Mouse (Mus musculus): ENCODE results near the gene Ppargc1a.
A peak's percentile ranks its signal among the peaks of the same experiment; 100 is the strongest.

The Ppargc1a gene

DNA sequence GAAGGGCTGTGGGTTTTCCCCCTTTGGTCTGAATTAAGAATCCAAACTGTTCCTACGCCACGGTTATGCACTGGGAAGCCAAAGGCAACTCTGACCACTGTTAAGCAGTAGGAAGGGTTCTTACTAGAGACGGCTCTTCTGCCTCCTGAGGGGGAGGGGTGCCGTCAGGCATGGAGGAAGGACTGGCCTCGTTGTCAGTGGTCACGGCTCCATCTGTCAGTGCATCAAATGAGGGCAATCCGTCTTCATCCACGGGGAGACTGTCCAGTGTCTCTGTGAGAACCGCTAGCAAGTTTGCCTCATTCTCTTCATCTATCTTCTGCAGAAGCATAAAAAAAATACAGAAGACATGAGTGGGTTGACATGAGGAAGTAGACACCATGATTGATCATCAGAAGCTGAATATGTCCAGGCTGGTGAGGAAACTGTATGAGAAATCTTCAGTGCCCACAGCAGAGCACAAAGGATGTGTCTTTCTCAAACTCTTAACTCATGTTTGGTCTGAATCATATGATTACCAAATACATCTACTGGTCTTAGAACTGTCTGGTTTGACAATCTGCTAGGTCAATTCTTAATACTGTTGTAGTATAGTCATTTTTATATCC is 69.5 kb downstream of the Ppargc1a start:
- DNase-seq, result no peak

DNA sequence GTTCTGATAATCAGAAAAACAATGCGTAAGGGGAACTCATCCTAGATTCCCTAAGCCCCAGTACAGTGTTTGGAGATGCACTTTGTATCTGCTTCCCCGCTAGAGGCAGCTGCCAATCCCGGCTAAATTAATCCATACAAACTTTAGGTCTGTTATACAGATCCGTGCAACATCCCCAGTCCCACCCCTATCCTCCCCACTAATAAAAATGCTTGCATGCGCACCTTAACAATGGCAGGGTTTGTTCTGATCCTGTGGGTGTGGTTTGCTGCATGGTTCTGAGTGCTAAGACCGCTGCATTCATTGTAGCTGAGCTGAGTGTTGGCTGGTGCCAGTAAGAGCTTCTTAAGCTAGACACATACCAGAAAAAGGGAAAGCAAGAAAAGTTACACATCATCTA is 72.1 kb downstream of the Ppargc1a start:
- no peak for DNase-seq

DNA sequence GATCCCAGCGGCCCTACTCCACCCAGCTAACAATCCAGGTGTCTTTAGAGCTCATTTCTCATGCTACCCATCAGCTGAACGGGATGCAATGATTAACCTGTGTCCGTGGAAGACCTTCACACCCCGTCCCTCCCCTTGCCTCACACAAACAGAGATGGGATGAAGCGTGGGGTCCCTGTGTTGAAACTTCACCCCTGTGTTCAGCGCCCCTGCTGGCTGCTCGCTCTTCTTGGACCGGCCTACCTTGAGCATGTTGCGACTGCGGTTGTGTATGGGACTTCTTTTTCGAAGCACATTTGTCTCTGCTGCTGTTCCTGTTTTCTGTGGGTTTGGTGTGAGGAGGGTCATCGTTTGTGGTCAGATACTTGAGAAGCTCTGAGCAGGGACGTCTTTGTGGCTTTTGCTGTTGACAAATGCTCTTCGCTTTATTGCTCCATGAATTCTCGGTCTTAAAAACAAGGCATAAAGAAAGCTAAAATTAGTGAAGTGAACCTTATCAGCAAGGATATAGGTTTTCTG is 73.1 kb downstream of the Ppargc1a start:
- DNase-seq, result no peak

DNA sequence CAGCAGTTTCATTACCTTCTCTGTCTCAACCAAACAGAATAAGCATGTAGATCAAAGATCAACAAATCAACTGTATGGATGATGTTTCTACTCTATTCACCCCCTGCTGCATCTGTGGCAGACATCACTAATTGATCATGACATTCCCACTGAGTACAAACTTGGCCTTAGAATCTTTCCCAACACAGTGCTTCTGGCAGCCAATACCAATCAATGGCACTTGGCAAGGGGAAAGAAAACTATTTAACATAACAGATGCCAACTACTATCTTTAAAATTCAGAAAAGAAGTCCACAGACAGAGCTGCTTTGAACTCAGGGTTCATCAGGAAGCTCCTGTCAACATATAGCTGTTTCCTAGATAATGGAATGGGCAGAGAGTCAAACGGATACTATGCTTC is 83.8 kb downstream of the Ppargc1a start:
- DNase-seq, result no peak

DNA sequence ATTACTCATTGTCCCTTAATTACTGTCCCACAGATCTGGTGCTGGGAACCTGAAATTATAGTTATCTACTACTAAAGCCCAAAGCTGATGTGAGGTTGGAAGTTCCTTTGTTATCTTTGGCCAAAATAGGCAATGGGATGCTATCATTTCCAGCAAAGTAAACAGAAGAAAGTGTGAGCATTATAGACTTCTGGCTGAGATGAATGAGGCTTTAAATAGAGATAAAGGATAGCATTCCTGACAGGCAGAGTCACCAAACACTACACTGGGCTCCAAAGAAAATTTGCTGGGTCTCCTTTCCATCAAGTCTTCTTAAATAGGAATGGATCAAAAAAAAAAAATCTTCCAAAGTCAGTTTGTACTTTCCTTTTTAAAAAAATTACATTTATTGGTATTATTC is 87.7 kb downstream of the Ppargc1a start:
- DNase-seq, result no peak

DNA sequence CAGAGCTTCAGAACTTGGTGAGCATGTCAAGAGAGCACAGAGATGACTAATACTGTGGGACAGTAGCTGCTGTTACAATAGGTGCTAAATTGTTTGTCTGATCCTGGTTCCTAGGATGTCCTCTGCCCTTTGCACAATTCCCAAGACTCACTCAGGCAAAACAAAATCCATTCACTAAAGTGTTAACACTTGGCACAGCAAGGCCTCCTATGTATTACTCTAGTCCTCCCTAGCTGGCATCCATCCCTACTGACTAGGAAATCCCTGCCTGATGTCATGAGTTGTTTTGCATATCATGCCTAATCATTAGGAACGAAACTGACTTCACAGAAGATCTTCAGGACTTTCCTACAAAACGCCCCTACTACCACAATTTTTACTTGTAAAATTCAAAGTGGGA is 88.1 kb downstream of the Ppargc1a start:
- DNase-seq, result no peak

DNA sequence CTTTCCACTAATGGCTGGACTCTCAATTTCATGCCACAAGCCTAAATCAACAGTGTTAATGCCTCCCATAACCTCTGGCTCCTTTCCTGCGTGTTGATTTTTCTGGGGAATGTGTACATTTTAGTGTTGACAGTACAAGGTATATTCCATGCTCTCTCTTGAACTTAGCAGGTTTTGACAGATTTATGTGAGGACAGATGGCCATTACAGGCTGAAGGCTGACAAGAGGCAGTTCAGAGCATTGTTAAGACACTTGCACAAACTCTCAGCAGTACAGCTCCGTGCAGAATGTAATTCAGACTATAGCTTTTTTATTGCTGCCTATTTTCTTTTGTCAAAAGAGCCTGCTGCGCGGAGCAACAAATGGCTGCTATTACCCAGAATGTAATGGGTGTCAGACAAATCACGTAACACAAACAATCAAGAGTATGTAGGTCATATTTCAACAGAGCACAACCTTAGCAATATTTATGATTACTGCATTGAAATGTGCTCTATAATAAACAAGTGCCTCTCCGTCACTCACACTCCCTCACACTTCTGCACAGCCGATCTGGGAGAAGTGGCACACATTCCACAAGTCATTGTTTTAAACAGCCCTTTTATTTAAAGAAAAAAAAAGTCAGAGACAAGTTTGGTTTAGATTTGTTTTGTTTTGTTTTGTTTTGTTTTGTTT is 89.1 kb downstream of the Ppargc1a start:
- DNase-seq, result no peak

DNA sequence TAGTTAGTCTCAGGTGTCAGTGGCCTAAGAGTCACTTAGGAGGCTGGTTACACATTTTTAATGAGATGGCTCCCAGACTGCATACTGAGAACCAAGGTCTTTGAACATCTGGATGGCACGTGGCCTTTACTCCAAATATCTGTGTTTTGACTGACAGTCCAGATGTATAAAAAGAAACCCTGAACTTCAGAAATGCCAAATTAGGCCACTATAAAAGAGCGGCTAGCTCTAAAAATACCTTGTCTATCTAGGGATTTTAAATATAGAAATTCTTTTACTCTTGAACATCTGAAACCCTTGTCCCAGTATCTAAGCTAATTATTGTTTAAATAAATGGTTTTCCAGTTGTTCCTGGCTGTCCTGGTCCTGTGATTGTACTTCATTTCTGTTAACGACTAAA is 90.4 kb downstream of the Ppargc1a start:
- DNase-seq, result no peak

DNA sequence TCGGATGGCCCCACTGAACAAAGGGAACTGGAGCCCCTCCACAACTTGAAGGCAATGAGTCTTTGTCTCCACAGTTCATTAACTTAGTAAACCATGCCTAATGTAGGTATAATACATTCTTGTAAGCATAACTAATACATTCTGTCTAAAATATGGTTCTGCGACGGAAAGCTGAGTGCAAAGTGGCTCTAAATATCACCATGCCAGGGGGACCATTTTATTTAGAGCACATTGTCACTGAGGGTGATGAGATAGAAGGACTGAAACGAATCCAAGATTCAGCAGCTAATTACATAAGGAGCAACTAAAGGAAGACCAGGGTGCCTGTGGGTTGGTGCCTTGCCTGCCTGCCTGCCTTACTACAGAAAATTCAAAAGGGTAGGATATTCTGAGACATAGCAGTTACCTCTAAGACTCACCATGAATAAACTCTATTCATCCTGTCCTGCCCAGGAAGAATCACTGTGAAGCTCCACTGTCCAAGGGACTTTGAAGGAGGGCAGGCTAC is 92.4 kb downstream of the Ppargc1a start:
- no peak for DNase-seq

DNA sequence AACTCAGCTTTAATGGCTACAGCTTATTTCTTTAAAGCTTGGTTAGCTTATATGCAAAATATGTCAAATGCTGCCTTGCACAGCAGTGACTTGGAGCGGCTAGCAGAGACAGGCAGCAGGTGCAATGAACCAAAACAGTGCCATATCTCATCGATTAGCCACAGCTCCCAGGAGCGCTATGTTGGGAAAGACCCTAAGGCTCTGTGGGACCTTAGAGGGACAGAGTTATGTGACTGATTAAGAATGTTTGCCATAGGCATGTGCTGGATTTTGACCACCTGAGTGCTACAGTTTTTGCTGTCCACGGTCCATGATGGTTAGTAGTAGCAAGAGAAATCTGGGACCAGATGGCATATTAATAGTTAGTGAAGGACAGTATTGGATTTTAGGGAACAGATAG is 95.9 kb downstream of the Ppargc1a start:
- no peak for DNase-seq

DNA sequence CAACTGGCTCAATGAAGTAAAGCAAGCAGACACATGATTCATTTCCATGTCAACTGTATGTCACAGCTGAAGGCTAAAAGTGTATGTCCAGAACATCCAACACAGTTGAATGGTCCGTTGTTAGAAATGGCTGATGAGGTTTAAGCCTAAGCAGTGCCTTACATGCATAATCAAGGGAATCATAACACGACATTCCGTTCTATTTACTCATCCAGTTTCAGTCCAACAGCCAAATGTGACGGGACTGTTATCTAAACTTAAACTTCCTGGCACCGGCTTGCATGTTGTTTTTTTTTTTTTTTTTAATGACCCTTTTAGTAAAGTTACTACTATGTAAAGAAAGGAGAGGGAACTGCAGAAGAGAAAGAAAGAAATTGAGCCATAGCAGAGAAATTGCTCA is 101.5 kb downstream of the Ppargc1a start:
- no peak for DNase-seq

DNA sequence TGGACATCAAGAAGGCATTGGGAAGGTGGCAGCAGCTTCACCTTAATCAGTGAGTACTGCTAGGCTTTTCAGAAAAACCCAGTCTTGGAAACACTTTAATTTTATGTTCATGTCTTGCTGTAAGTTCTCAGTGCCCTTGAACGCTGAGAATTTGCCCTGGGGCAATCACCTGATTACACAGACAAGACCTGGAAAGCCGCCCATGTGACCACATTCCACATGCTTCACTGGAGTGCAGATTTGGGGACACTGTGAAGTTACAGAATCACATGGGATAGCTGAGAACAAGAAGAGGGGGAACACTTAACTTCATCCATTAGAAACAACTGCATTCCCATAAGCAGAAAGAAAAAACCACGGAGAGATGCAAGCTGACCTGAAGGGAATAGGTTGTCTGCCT is 115.5 kb downstream of the Ppargc1a start:
- DNase-seq, result peak; percentile 5

DNA sequence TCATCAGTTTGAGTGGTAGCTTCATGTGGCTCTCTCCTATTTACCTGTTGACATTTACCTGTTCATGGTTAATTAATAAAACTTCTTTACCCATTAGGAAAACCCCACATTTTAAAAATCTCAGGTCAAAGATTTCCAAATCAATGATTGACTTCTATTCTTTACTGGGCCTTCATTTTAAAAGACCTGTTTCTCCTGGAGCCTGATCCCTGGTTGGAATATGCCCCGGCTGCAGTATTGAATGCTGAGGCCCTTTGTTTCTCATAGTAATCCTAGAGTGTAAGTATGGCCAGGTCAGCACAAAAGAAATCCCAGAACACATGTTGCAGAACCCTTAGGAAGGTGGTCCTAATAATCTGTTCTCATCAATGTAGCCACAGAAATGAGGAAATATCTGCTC is 119.9 kb downstream of the Ppargc1a start:
- DNase-seq, result no peak

DNA sequence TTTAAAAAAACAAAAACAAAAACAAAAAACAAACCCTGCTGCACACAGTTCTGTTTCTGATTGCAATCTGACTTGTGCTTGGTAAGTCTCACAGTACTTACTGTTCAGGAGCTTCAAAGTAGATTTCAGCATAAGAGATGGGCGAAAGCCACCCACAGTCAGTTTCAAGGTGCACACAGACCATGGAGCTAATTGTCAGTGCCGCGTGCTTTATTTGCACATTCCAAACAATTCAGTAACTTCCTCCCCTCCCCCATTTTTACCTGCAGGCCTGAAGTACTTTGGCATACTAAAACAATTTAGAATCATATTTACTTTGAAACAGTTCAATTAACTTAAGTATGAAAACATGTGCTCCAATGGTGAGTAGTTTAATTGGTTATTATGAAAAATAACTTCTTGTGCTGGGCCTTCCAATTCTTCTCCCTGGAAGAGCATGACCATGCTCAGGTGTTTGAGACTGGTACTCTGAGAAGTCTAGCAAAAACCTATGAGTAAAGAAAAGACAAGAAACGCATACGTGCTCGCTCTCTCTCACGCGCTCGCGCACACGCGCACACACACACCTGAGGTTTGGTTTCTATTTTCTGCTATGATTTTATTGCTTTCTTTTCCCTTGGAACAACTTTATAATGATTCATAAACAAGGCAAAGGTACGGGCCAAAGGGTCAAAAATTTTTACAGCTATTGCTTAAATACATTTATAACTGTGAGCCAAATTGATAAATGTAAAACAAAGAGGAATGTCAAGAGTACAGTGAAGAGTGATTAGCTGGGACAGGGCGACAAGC is 121.0 kb downstream of the Ppargc1a start:
- no peak for DNase-seq

DNA sequence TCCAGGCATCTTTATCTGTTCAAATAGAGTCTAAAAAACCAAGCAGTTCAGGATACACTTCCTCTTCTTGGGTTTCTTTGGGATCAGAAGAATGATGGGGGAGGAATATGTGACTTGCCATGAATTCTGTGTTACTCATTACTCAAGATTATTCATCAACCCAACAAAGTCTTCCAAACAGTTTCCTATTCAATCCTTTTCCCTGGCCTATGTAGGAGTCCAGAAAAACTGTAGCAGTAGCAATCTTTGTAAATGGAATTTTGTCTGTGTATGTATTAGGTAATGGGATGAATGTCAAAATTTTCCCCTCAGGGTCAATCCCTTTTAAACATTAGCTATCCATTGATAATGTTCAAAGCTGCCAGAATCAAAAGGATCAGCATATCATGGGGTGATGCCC is 121.8 kb downstream of the Ppargc1a start:
- no peak for DNase-seq

DNA sequence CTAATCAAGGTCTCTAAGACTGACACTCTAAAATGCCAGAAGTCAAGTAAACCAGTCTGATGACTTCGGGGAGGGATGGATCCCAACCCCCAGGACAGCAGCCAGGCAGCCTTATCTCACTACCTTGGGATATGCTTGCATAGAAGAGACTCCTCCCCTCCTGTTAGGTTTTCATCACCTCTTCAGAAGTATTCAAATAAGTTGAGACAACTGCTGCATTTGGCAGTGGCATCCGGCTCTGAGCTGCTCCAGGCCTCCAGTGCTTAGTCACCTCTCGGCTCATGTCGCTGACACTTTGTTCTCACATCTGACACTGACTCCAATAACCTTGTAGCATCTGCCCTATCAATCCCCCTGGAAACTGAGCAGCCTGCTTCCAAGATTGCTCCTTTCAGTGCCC is 127.8 kb downstream of the Ppargc1a start:
- no peak for DNase-seq

DNA sequence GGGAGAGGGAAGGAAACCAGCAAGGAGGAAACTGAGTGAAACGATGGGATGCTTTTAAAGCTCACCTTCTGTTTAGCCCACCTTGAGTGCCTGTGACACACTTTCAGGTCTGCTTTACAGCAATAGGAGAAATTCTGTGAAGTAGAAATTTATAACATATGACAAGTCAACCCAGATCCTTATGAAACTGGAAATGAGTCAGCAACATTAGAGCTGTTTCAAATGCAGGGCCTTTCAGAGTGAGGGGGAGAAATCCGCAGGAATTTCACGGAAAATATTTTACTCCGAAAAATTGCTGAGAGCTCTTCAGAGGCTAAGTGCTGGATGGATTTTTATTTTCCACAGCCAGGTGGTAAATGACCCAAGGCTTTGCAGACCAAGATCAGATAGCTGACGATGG is 133.6 kb downstream of the Ppargc1a start:
- no peak for DNase-seq

DNA sequence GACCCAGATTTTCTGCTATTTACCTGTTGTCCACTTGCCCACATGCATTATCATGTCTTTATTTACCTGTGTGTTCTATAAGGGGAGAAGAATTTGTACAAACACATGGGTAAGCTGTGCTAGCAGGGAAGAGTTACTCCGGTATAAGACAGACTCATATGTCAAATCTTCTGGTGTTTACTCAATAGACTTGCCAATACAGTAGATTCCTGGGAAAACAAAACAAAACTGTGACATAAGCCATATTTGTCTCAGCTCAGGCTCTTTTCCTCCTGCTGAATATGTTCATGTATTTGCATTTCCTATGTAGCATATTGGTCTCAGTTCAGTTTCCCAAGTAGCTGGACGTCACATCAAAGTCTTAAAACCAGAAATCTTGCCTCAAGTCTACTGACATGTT is 135.0 kb downstream of the Ppargc1a start:
- no peak for DNase-seq

DNA sequence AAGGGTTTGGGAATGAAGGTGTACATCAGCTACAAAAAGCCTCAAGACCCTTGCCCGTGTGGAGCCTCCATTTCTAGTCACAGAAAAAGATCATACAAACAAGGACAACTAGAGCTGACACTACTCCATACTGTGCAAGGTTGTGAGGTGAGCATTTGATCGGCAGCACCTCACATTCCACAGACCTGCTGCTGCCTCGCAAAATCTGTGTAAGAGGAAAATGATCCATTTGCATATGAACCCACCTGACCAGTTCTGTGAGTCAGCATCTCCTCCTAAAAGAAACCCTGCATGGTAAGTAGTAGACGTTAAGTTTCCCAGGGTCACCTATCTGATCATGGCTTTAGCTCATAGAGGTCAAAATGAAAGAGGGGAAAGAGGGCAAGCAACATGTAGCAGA is 135.5 kb downstream of the Ppargc1a start:
- no peak for DNase-seq

DNA sequence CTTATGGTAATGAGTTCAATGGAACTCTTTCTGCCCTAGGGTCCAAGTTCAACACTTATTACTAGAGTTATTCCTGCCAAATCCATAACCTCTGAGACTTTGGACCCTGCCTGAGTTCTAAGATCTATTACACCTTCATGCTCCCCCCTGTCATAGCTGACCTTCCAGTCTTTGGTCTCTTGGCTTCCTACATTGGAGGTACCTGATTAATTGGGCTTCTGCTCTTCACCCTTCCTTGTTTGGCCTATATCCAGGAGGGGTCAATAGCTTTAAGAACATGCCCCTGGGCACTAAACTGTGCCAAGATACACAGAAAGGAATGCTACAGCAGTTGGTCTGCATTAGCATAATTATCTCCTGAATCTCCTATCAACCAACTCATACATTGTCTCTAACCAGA is 141.1 kb downstream of the Ppargc1a start:
- DNase-seq, result no peak

DNA sequence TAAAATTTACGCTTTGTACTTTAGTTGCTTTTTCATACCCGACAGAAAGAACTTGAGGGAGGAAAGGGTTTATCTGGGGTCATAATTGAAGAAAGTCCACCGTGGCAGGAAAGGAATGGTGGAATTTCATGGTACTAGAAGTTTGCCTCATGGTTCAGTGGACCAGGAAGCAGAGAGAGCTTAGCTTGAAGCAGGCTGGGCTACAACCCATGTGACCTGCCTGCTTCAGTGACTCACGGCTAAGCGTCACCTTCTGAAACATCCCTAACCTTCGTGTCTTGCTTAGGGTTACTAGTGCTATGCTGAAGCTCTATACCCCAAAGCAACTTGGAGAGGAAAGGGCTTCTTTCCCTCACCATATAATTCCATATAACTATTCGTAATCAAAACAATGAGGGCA is 151.1 kb downstream of the Ppargc1a start:
- DNase-seq, result no peak

DNA sequence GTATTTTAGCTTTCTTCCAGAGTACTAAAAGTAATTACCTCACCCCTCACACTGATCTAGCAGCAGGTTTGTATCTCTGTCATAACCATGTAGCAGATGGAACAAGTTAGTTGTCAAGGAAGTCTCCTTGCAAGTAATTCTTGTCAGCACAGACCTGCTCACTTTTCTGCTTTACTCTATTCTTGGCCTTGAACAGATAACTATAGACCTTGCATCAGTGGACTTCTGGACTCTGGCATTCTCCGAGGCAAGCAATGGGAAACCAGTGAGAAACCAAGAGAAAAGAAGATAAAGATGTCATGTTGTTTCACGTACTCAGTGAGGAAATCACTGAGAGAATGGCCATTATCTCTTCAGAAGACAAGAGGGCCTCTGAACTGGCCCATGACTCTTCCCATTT is 152.1 kb downstream of the Ppargc1a start:
- no peak for DNase-seq

DNA sequence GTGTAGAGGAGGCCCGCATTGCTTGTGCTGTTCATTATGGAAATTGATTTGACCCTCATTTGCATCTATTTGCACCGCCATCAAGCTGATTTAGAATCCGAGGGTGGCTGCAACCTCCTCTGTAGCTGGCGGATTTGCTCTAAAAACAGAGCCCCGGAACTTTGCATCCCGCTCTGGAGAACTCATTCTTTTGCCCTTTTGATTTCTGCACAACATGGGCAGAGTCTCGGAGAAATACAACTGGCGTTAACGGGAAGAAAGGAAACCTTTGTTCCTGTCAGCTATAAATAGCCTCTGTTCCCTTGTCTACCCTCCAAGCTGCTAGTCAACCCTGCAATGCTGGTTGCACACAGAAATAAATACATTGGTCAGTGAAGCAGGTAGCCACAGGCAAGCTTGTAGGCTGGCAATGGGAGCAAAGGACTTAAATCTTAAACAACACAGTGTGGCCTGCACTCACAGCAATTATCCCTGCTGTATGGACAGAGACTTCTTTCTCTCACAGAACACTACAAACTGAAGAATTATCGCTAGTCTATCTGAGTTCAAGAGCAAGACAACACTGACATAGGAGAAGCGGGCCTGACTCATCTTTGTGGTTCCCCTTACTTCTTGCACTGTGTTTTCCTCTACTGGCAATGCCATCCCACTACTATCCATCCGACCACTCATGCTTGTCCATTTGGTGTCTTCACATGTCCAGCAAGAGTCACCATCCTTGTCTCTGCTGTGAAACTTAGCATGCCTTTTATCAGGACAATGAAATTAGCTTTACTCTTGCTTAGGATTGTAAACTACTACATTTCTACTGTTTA is 155.0 kb downstream of the Ppargc1a start:
- no peak for DNase-seq
